ENCODE assay signal across 8 mouse cellular contexts in the genomic region with DNA sequence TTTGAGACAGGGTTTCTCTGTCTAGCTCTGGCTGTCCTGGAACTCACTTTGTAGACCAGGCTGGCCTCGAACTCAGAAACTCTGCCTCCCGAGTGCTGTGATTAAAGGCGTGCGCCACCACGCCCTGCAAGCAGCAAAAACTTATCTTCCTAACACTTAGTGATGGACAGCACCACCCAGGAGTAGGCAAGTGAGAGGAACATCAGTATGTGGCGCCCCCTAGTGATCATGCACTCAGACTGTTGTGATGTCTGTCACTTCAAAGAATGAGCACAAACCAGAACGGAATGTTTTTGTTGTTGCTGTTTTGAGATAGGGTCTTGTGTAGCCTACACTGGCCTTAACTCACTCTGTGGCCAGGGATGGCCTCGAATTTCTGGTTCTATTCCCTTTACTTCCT. TPM values are rescaled to one million over a fixed set of nuclear protein-coding genes. Genes with fewer than 3 reads are reported as not detected.
DNase-seq lines count a peak whose midpoint lies in the region; ATAC-seq and TF ChIP-seq lines count a peak whose summit lies in the region.
"Had no signal": no experiment of that assay in that cellular context is flagged by ENCODE, and none has a peak within 500 bp of the region (broad histone marks: within the 10 kb centered on the region; RNA-seq: fewer than 3 reads in every experiment).

No protein-coding gene starts in this region.

- no peak overlapping the region for H3K27ac ChIP-seq in embryonic facial prominence, embryonic 11.5 days (replicated peaks; ENCODE audit: low read depth, low read length)
- H3K27ac ChIP-seq in kidney, embryonic 14.5 days (ENCODE audit: low read depth, low read length): no peak overlapping the region
- H3K27ac ChIP-seq in liver, embryonic 14.5 days: no peak overlapping the region

- H3K27me3 ChIP-seq in embryonic facial prominence, embryonic 11.5 days (ENCODE audit: control insufficient read depth, insufficient read depth, low read length): no peaks in the 10 kb centered on the region
- H3K27me3 ChIP-seq in kidney, embryonic 14.5 days (ENCODE audit: control insufficient read depth, insufficient read depth, low read length): no peaks in the 10 kb centered on the region; the same call in 1 of the 2 replicates
- H3K27me3 ChIP-seq in liver, embryonic 14.5 days (ENCODE audit: control insufficient read depth, insufficient read depth, low read length): no peaks in the 10 kb centered on the region

- ATAC-seq in embryonic facial prominence, embryonic 11.5 days (replicated peaks; ENCODE audit: insufficient number of reproducible peaks, low FRiP score, low TSS enrichment, low read depth): no peak
- ATAC-seq in kidney, embryonic 14.5 days (ENCODE audit: low FRiP score, low TSS enrichment): peak; percentile 64
- peak; percentile 62 for ATAC-seq in liver, embryonic 14.5 days (ENCODE audit: insufficient read depth)

- no peaks in the 10 kb centered on the region for H3K9me3 ChIP-seq in embryonic facial prominence, embryonic 11.5 days (replicated peaks; ENCODE audit: control insufficient read depth, low read length)
- no peaks in the 10 kb centered on the region for H3K9me3 ChIP-seq in kidney, embryonic 14.5 days (ENCODE audit: control insufficient read depth, low read length)
- H3K9me3 ChIP-seq in liver, embryonic 14.5 days (ENCODE audit: control insufficient read depth, low read length): no peaks in the 10 kb centered on the region

- H3K4me2 ChIP-seq in embryonic facial prominence, embryonic 11.5 days (ENCODE audit: low read depth, low read length): no peak overlapping the region
- no peak overlapping the region for H3K4me2 ChIP-seq in kidney, embryonic 14.5 days (replicated peaks; ENCODE audit: low read depth, low read length)
- H3K4me2 ChIP-seq in liver, embryonic 14.5 days (ENCODE audit: low read depth): no peak overlapping the region

- peak; percentile 38 for DNase-seq in ovary, postnatal 36 days (ENCODE audit: low spot score)
- DNase-seq in ovary, postnatal 10 days (ENCODE audit: low spot score): no peak
- peak; percentile 48 for DNase-seq in adrenal gland, adult 2 months
- peak; percentile 70 for DNase-seq in embryonic facial prominence, embryonic 11.5 days (ENCODE audit: low spot score)
- peak in 1 of 3 experiments; percentile 52 for DNase-seq in liver, embryonic 14.5 days (ENCODE audit: low read depth in 3 of 3, low spot score in 3 of 3)
- DNase-seq in right cerebral cortex, postnatal 25 days: peak; percentile 9

- peak; percentile 83 for TF ChIP-seq CTCF in liver, embryonic 14.5 days (IDR thresholded peaks at IDR 0.05; ENCODE audit: low read depth)

- no peaks in the 10 kb centered on the region for H3K4me1 ChIP-seq in embryonic facial prominence, embryonic 11.5 days (ENCODE audit: control insufficient read depth, insufficient read depth, low read length)
- H3K4me1 ChIP-seq in kidney, embryonic 14.5 days (ENCODE audit: control insufficient read depth, insufficient read depth, low read length): 0 out of 2 replicates have a peak, but pooled peaks cover 4% of the 10 kb centered on the region
- peaks cover 0 to 2% of the 10 kb centered on the region in 2 experiments; a peak in 1 of 4 replicates for H3K4me1 ChIP-seq in liver, embryonic 14.5 days (replicated peaks; ENCODE audit: control insufficient read depth in 2 of 2, insufficient read depth in 2 of 2, low read length in 1 of 2)

- no peak overlapping the region for H3K4me3 ChIP-seq in embryonic facial prominence, embryonic 11.5 days (ENCODE audit: low read depth, low read length)
- H3K4me3 ChIP-seq in kidney, embryonic 14.5 days (ENCODE audit: low read length): no peak overlapping the region
- no peak overlapping the region for H3K4me3 ChIP-seq in liver, embryonic 14.5 days (ENCODE audit: insufficient read depth in 1 of 2, low read depth in 2 of 2, low read length in 2 of 2)

- TF ChIP-seq EP300 in liver, embryonic 14.5 days (IDR thresholded peaks at IDR 0.05; ENCODE audit: low read depth): no peak

- WGBS in embryonic facial prominence, embryonic 11.5 days: 42% methylated on average over 8 of the region's 8 CpGs
- 40% methylated on average over 8 of the region's 8 CpGs for WGBS in kidney, embryonic 14.5 days
- 8% methylated on average over 8 of the region's 8 CpGs for WGBS in liver, embryonic 14.5 days (ENCODE audit: insufficient replicate concordance)

- H3K9ac ChIP-seq in embryonic facial prominence, embryonic 11.5 days (replicated peaks; ENCODE audit: low read length): no peak overlapping the region
- H3K9ac ChIP-seq in kidney, embryonic 14.5 days (ENCODE audit: low read depth, low read length): no peak overlapping the region
- H3K9ac ChIP-seq in liver, embryonic 14.5 days (replicated peaks): no peak overlapping the region

- H3K36me3 ChIP-seq in embryonic facial prominence, embryonic 11.5 days (replicated peaks; ENCODE audit: control insufficient read depth, insufficient read depth, low read depth, low read length): no peaks in the 10 kb centered on the region
- no peaks in the 10 kb centered on the region for H3K36me3 ChIP-seq in kidney, embryonic 14.5 days (ENCODE audit: control insufficient read depth, insufficient read depth, low read length)
- H3K36me3 ChIP-seq in liver, embryonic 14.5 days (replicated peaks; ENCODE audit: control insufficient read depth, insufficient read depth, low read depth): no peaks in the 10 kb centered on the region

RNA-seq across cellular contexts. Expression of gene Eif3b, which starts 7.8 kb away (rescaled TPM):
- 100 to 1,000 TPM; 161 to 186 TPM for total RNA-seq in adrenal gland, adult 2 months (2021)
- polyA plus RNA-seq in adrenal gland, adult 2 months (2012; rRNA removed): 86.3 and 128 TPM in 2 replicates
- polyA plus RNA-seq in embryonic facial prominence, embryonic 11.5 days (2014; fragmentation: Nextera tagmentation; extraction: Ambion mirVana): 210 and 215 TPM in 2 replicates
- polyA plus RNA-seq in kidney, embryonic 14.5 days (2014; fragmentation: Nextera tagmentation; extraction: Ambion mirVana): 139 and 188 TPM in 2 replicates
- 50.9 and 86.8 TPM in 2 replicates for polyA plus RNA-seq in liver, embryonic 14.5 days (2012; rRNA removed)
- polyA plus RNA-seq in liver, embryonic 14.5 days (2014; fragmentation: Nextera tagmentation; extraction: Ambion mirVana): 85.2 and 99.6 TPM in 2 replicates

RNA-seq across cellular contexts. Expression of gene Snx8, which starts 22.3 kb away (rescaled TPM):
- 10 to 100 TPM; 13.9 to 19.1 TPM for total RNA-seq in adrenal gland, adult 2 months (2021)
- 12.4 and 12.8 TPM in 2 replicates for polyA plus RNA-seq in adrenal gland, adult 2 months (2012; rRNA removed)
- polyA plus RNA-seq in embryonic facial prominence, embryonic 11.5 days (2014; fragmentation: Nextera tagmentation; extraction: Ambion mirVana): 6.9 and 7.4 TPM in 2 replicates
- 10.5 and 12.9 TPM in 2 replicates for polyA plus RNA-seq in kidney, embryonic 14.5 days (2014; fragmentation: Nextera tagmentation; extraction: Ambion mirVana)
- 6.6 TPM in 2 replicates for polyA plus RNA-seq in liver, embryonic 14.5 days (2012; rRNA removed)
- 4.1 and 4.9 TPM in 2 replicates for polyA plus RNA-seq in liver, embryonic 14.5 days (2014; fragmentation: Nextera tagmentation; extraction: Ambion mirVana)

RNA-seq across cellular contexts. Expression of gene Gm4869, which starts 34.1 kb away (rescaled TPM):
- total RNA-seq in adrenal gland, adult 2 months (2021): under 1 TPM; 0.10 to 0.14 TPM
- 0.03 and 0.10 TPM in 2 replicates for polyA plus RNA-seq in adrenal gland, adult 2 months (2012; rRNA removed)
- 0.07 TPM in 1 of 2 replicates, not detected in the other for polyA plus RNA-seq in embryonic facial prominence, embryonic 11.5 days (2014; fragmentation: Nextera tagmentation; extraction: Ambion mirVana)
- not detected in 2 replicates for polyA plus RNA-seq in kidney, embryonic 14.5 days (2014; fragmentation: Nextera tagmentation; extraction: Ambion mirVana)
- polyA plus RNA-seq in liver, embryonic 14.5 days (2012; rRNA removed): 0.01 TPM in 1 of 2 replicates, not detected in the other
- polyA plus RNA-seq in liver, embryonic 14.5 days (2014; fragmentation: Nextera tagmentation; extraction: Ambion mirVana): not detected in 2 replicates
- polyA plus RNA-seq: large intestine, adult 2 months had no signal
